Mouse (Mus musculus): ENCODE results near the gene Sstr2. TPM values are rescaled to one million over a fixed set of nuclear protein-coding genes. Genes with fewer than 3 reads are reported as not detected.
A peak's percentile ranks its signal among the peaks of the same experiment; 100 is the strongest.

Sstr2 gene
- total and polyA plus RNA-seq, 2 experiments from 2014 or later, result not detected

DNA sequence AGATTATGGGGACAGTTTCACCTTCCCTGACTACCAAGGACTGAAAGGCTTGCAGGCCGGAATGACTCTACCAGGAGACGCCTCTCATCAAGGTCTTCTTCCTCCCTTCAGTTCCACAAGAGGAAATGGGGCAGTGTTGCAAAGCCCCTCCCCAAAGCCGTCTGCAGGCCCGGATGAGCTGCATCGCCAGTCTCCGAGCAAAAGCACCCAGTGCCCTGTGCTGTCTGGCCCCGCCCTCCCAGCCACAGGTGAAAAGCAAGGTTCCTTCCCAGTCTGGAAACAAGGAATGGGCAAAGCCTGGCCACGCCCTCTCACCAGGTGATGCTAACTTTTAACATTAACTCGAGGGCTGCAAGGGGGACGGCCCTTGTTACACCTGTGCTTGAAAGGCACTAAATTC is 47.5 kb downstream of the Sstr2 start:
- Histone ChIP-seq H3K9me3 (replicated peaks; ENCODE audit: control insufficient read depth, low read length) (no peaks in the 10 kb centered on the region), H3K9ac (replicated peaks; ENCODE audit: low read depth, low read length) (no peak overlapping the region), H3K4me1 (ENCODE audit: control insufficient read depth, insufficient read depth) (peaks cover 3% of the 10 kb centered on the region; the same call in 1 of the 2 replicates), H3K36me3 (replicated peaks; ENCODE audit: control insufficient read depth, insufficient read depth, low read length) (peaks cover 43% of the 10 kb centered on the region), H3K4me2 (ENCODE audit: low read depth, low read length) (no peak overlapping the region), H3K4me3 (ENCODE audit: low read depth, low read length) (no peak overlapping the region), H3K27ac (ENCODE audit: low read depth) (no peak overlapping the region), H3K27me3 (ENCODE audit: control insufficient read depth, insufficient read depth, low read length) (no peaks in the 10 kb centered on the region)
- DNase-seq (ENCODE audit: low spot score) (no peak), ATAC-seq (ENCODE audit: insufficient read depth, low read depth) (no peak)
- WGBS, result 56% methylated on average over 10 of the region's 10 CpGs
- TF ChIP-seq CTCF (IDR thresholded peaks at IDR 0.05; ENCODE audit: low read depth), result no peak

DNA sequence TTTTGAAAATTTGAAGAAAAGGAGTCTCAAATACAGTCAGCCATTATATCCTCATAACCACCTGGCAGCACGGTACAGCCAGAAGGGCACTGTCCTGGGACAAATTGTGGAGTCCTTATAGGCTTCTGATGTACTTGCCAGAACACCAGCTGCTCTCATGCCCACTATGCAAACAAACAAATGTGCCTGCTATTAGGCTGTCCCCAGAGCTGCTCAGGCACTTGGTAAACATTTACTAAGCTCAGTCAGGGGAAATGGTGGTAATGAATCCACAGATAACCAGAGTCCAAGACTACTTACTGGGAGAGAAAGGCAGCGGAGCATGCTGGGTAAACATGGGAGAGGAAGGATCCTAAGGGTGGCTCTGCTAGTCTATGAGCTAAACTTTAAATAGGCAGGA is 48.0 kb downstream of the Sstr2 start:
- H3K27ac ChIP-seq (ENCODE audit: low read depth), result peak overlapping the region; percentile 28; the same call in 1 of the 2 replicates
- H3K4me1 ChIP-seq (ENCODE audit: control insufficient read depth, insufficient read depth), result peaks cover 3% of the 10 kb centered on the region; the same call in 1 of the 2 replicates
- H3K27me3 ChIP-seq (ENCODE audit: control insufficient read depth, insufficient read depth, low read length), result no peaks in the 10 kb centered on the region
- H3K36me3 ChIP-seq (replicated peaks; ENCODE audit: control insufficient read depth, insufficient read depth, low read length), result peaks cover 39% of the 10 kb centered on the region
- no peaks in the 10 kb centered on the region for H3K9me3 ChIP-seq (replicated peaks; ENCODE audit: control insufficient read depth, low read length)
- DNase-seq (ENCODE audit: low spot score) (no peak), ATAC-seq (ENCODE audit: insufficient read depth, low read depth) (no peak)
- TF ChIP-seq CTCF (IDR thresholded peaks at IDR 0.05; ENCODE audit: low read depth) (no peak), EP300 (IDR thresholded peaks at IDR 0.05; ENCODE audit: low read depth) (no peak)
- H3K4me2 ChIP-seq (ENCODE audit: low read depth, low read length), result no peak overlapping the region
- no peak overlapping the region for H3K4me3 ChIP-seq (ENCODE audit: low read depth, low read length)
- WGBS, result 80% methylated on average over 2 of the region's 2 CpGs
- no peak overlapping the region for H3K9ac ChIP-seq (replicated peaks; ENCODE audit: low read depth, low read length)

DNA sequence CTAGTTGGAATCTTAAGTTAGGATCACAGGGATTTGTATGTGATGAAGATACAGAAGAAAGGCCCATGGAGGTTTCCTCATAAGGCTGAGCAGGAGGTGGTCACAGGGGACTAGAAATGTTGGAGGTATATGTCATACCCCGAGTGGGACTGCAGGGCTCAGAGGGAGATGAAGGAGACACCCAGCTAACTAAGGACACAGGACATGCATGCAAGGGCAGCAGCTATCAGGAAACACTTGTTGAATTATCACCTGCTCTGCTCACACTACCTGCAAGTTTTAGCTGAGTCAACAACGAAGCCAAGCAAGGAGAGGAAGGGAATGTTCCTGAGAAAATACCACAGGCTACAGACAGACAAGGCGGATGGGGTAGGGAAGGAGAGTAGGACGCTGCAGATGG is 48.6 kb downstream of the Sstr2 start:
- no peaks in the 10 kb centered on the region for H3K9me3 ChIP-seq (replicated peaks; ENCODE audit: control insufficient read depth, low read length)
- 54% methylated on average over 4 of the region's 4 CpGs for WGBS
- H3K4me1 ChIP-seq (ENCODE audit: control insufficient read depth, insufficient read depth), result peaks cover 3% of the 10 kb centered on the region; the same call in 1 of the 2 replicates
- H3K4me3 ChIP-seq (ENCODE audit: low read depth, low read length), result no peak overlapping the region
- no peaks in the 10 kb centered on the region for H3K27me3 ChIP-seq (ENCODE audit: control insufficient read depth, insufficient read depth, low read length)
- peak overlapping the region; percentile 28; the same call in 1 of the 2 replicates for H3K27ac ChIP-seq (ENCODE audit: low read depth)
- no peak for ATAC-seq (ENCODE audit: insufficient read depth, low read depth)
- no peak for TF ChIP-seq EP300 (IDR thresholded peaks at IDR 0.05; ENCODE audit: low read depth)
- no peak for TF ChIP-seq CTCF (IDR thresholded peaks at IDR 0.05; ENCODE audit: low read depth)
- DNase-seq (ENCODE audit: low spot score), result no peak
- H3K9ac ChIP-seq (replicated peaks; ENCODE audit: low read depth, low read length), result no peak overlapping the region
- no peak overlapping the region for H3K4me2 ChIP-seq (ENCODE audit: low read depth, low read length)
- peaks cover 36% of the 10 kb centered on the region for H3K36me3 ChIP-seq (replicated peaks; ENCODE audit: control insufficient read depth, insufficient read depth, low read length)

DNA sequence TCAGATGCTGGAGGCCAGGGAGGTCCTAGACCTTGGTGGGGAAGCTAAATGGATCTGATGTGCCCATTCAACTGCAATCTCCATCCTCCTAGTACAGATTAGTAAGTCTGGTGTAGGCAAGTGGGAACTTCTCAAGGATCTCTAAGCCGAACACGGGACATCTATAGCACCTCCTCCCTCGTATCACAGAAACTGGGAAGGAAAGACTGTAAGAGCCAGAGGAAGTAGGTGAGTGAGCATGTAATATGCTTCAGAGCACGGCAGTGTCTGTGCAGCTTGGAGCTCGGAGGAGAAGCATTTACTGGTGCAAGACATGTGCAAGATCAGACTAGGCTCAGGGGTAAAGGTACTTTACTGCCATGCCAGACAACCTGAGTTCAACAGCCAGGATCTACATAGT is 49.7 kb downstream of the Sstr2 start:
- no peak overlapping the region for H3K27ac ChIP-seq (ENCODE audit: low read depth)
- no peak for DNase-seq (ENCODE audit: low spot score)
- H3K4me2 ChIP-seq (ENCODE audit: low read depth, low read length), result no peak overlapping the region
- no peak for ATAC-seq (ENCODE audit: insufficient read depth, low read depth)
- no peaks in the 10 kb centered on the region for H3K27me3 ChIP-seq (ENCODE audit: control insufficient read depth, insufficient read depth, low read length)
- no peak overlapping the region for H3K9ac ChIP-seq (replicated peaks; ENCODE audit: low read depth, low read length)
- peaks cover 3% of the 10 kb centered on the region; the same call in 1 of the 2 replicates for H3K4me1 ChIP-seq (ENCODE audit: control insufficient read depth, insufficient read depth)
- H3K4me3 ChIP-seq (ENCODE audit: low read depth, low read length), result no peak overlapping the region
- TF ChIP-seq CTCF (IDR thresholded peaks at IDR 0.05; ENCODE audit: low read depth) (no peak), EP300 (IDR thresholded peaks at IDR 0.05; ENCODE audit: low read depth) (no peak)
- 83% methylated on average over 5 of the region's 5 CpGs for WGBS
- no peaks in the 10 kb centered on the region for H3K9me3 ChIP-seq (replicated peaks; ENCODE audit: control insufficient read depth, low read length)
- peaks cover 28% of the 10 kb centered on the region for H3K36me3 ChIP-seq (replicated peaks; ENCODE audit: control insufficient read depth, insufficient read depth, low read length)

DNA sequence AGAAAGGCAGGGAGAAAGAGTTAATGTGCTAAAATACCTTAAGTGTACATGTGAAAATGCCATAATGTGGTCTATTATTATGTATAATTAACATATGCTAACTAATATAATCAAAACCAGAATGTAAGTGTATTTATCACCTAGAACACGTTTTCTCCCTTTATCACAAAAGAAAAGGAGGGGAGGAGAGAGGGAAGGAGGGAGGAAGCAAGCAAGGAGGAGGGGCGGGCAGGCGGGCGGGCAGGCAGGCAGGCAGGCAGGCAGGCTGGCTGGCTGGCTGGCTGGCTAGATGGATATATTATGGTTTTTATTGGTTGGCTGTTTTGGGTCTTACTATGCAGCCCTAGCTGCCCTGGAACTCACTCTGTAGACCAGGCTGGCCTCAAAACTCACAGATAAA is 50.6 kb downstream of the Sstr2 start:
- Histone ChIP-seq H3K9ac (replicated peaks; ENCODE audit: low read depth, low read length) (no peak overlapping the region), H3K9me3 (replicated peaks; ENCODE audit: control insufficient read depth, low read length) (no peaks in the 10 kb centered on the region), H3K4me1 (ENCODE audit: control insufficient read depth, insufficient read depth) (peaks cover 8% of the 10 kb centered on the region; the same call in 1 of the 2 replicates), H3K27me3 (ENCODE audit: control insufficient read depth, insufficient read depth, low read length) (no peaks in the 10 kb centered on the region), H3K4me3 (ENCODE audit: low read depth, low read length) (no peak overlapping the region), H3K27ac (ENCODE audit: low read depth) (no peak overlapping the region), H3K36me3 (replicated peaks; ENCODE audit: control insufficient read depth, insufficient read depth, low read length) (peaks cover 27% of the 10 kb centered on the region), H3K4me2 (ENCODE audit: low read depth, low read length) (no peak overlapping the region)
- WGBS, result 75% methylated on average over 4 of the region's 4 CpGs
- no peak for TF ChIP-seq CTCF (IDR thresholded peaks at IDR 0.05; ENCODE audit: low read depth)
- TF ChIP-seq EP300 (IDR thresholded peaks at IDR 0.05; ENCODE audit: low read depth), result no peak
- ATAC-seq (ENCODE audit: insufficient read depth, low read depth) (no peak), DNase-seq (ENCODE audit: low spot score) (no peak)

DNA sequence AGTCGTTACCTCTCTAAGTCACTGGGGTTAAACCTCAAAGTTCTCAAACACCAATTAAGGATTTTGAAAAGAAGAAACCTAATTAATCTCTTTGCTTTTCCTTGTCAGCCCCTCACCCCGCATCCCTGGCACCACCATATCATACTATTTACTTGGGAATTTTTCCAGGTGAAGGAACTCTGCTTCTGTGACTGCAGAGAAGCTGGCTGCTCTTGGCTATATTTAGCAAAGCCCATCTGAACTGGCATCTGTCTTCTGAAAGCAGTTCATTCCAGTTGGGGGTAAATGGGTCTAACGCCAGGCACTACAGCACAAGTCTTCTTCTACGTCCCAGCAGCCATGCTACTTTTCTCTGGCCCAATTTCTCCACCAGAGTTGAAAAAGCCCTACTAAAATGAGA is 54.5 kb downstream of the Sstr2 start:
- no peak overlapping the region for H3K4me3 ChIP-seq (ENCODE audit: low read depth, low read length)
- H3K36me3 ChIP-seq (replicated peaks; ENCODE audit: control insufficient read depth, insufficient read depth, low read length), result peaks cover 31% of the 10 kb centered on the region
- WGBS, result 36% methylated on average over 4 of the region's 4 CpGs
- H3K27ac ChIP-seq (ENCODE audit: low read depth), result peak overlapping the region; percentile 49; the same call in 1 of the 2 replicates
- DNase-seq (ENCODE audit: low spot score) (peak; percentile 17), ATAC-seq (ENCODE audit: insufficient read depth, low read depth) (no peak)
- no peaks in the 10 kb centered on the region for H3K9me3 ChIP-seq (replicated peaks; ENCODE audit: control insufficient read depth, low read length)
- H3K27me3 ChIP-seq (ENCODE audit: control insufficient read depth, insufficient read depth, low read length), result no peaks in the 10 kb centered on the region
- no peak overlapping the region for H3K9ac ChIP-seq (replicated peaks; ENCODE audit: low read depth, low read length)
- 0 out of 2 replicates have a peak overlapping the region, but pooled peaks have one; percentile 5 for H3K4me2 ChIP-seq (ENCODE audit: low read depth, low read length)
- TF ChIP-seq EP300 (IDR thresholded peaks at IDR 0.05; ENCODE audit: low read depth), result no peak
- TF ChIP-seq CTCF (IDR thresholded peaks at IDR 0.05; ENCODE audit: low read depth), result no peak
- H3K4me1 ChIP-seq (ENCODE audit: control insufficient read depth, insufficient read depth), result peaks cover 5% of the 10 kb centered on the region; the same call in 1 of the 2 replicates
